Mouse (Mus musculus): ENCODE measurements around the gene Ackr2. TPM values are rescaled to one million over a fixed set of nuclear protein-coding genes. Genes with fewer than 3 reads are reported as not detected.

Gene Ackr2
- polyA plus RNA-seq, 1 experiment from 2014 or later = 0.64 TPM

DNA sequence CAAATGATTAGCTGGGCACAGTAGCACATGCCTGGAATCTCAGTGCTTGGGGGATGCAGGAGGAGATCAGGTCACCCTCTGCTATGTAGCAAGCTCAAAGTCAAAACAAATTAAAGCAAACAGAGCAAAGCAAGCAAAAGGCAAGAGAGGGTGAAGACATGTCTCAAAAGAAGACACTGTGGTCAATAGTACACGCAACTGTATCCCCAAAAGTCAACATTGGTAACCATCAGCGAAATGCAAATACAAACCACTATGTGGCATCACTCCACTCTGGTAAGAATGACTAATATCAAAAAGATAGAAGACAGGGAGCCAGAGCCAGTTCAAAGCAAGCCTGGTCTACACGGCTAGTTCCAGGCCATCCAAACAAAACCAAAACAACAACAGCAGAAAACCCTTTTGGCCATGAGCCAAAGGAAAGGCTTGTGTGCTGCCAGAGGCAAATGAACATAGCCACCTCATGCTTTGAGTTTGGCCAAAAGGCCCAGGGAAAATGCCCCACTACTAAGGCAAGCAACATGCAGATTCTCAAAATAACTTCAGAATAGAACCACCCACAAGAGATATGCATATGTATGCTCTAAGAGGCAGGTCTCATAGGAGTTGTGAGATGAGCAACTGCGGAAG, 7.5 kb downstream of the Ackr2 start:
- H3K9me3 ChIP-seq = no peaks in the 10 kb centered on the region
- ATAC-seq (ENCODE audit: extremely low read depth, insufficient number of reproducible peaks, low FRiP score, low TSS enrichment) = no peak
- WGBS = 67% methylated on average over 4 of the region's 4 CpGs
- H3K27ac ChIP-seq (replicated peaks) = no peak overlapping the region
- no peak overlapping the region for H3K4me2 ChIP-seq
- peaks cover 4% of the 10 kb centered on the region; the same call in 1 of the 2 replicates for H3K4me1 ChIP-seq
- no peak overlapping the region for H3K9ac ChIP-seq
- no peaks in the 10 kb centered on the region for H3K27me3 ChIP-seq (replicated peaks)
- no peak overlapping the region for H3K4me3 ChIP-seq
- no peaks in the 10 kb centered on the region for H3K36me3 ChIP-seq

DNA sequence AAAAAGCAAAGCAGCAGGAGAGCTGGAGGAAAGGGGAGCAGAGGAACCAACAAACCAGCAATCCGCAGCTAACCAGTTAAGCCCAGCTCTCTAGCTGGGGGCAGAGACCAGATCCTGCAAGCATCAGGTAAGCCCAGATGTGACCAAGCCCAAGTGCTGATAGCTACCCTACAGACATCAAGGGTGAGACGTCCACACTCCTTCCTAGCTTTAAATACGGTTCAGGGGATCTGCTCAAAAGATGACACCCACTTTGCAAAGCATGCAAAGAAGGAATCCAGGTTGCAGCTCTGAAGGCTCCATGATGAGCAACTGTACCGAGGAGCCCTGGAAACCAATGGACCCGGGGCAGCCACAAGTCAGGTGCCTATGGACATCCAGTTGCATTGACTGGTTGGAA, 8.3 kb downstream of the Ackr2 start:
- ATAC-seq (ENCODE audit: extremely low read depth, insufficient number of reproducible peaks, low FRiP score, low TSS enrichment) = no peak
- Histone ChIP-seq H3K36me3 (no peaks in the 10 kb centered on the region), H3K4me2 (no peak overlapping the region), H3K27ac (replicated peaks) (no peak overlapping the region), H3K4me1 (peaks cover 4% of the 10 kb centered on the region; the same call in 1 of the 2 replicates), H3K4me3 (no peak overlapping the region), H3K9me3 (no peaks in the 10 kb centered on the region), H3K27me3 (replicated peaks) (no peaks in the 10 kb centered on the region), H3K9ac (peak overlapping the region; percentile 16; the same call in 1 of the 2 replicates)
- WGBS = 74% methylated on average over 5 of the region's 5 CpGs

DNA sequence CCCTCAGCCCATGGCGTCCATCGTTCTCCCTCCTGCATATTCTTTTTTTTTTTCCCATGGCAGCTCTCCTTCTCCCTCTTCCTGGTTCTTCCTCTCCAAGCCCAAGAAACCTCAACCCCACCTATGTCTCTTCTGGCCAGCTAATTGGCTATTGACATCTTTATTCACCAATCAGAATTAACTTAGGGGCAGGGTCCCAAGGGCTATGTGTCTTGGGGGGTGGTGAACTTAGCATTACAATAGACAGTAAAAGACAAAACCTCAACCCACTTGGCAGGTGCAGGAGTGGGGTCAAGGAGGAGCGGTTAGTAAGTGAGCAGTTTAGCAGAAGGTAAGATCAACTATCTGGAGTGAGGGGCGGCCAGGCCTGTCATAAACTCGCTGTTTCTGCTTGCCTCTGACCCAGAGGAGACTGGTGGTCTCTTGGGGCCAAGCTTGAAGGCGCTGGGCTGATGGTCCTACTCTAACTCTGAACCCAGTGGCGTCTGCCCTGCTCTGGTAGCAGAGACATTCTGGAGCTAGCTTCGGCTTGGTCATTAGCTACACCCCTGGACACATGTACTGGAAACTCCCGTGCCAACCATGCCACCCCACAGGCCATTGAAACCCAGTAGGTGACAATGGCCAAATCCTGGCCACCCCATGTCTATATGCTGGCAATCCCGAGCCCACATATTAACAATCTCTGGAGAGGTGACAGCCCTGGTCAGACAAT, 9.4 kb downstream of the Ackr2 start:
- ATAC-seq (ENCODE audit: extremely low read depth, insufficient number of reproducible peaks, low FRiP score, low TSS enrichment) = no peak
- Histone ChIP-seq H3K9ac (no peak overlapping the region), H3K27ac (replicated peaks) (no peak overlapping the region), H3K27me3 (replicated peaks) (no peaks in the 10 kb centered on the region; the same call in 1 of the 2 replicates), H3K4me2 (no peak overlapping the region), H3K4me1 (peaks cover 4% of the 10 kb centered on the region; the same call in 1 of the 2 replicates), H3K4me3 (no peak overlapping the region), H3K36me3 (no peaks in the 10 kb centered on the region), H3K9me3 (no peaks in the 10 kb centered on the region)
- 72% methylated on average over 10 of the region's 10 CpGs for WGBS

DNA sequence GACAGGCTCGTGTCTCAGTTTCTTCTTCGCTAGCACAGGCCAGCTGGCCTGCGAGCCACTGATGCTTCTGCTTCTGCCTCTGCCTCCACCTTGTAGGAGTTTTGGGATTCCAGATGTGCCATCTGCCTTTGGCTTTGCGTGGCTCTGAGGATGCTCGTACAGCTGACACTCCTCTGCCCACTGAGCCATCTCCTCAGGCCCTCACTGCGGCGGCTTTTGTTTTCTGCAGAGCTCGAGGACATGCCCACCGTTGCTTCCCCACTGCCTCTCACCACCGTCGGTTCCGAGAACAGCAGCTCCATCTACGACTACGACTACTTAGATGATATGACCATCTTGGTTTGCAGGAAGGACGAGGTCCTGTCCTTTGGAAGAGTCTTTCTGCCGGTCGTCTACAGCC, 10.2 kb downstream of the Ackr2 start:
- Histone ChIP-seq H3K4me3 (no peak overlapping the region), H3K36me3 (no peaks in the 10 kb centered on the region), H3K9ac (no peak overlapping the region), H3K4me2 (no peak overlapping the region), H3K9me3 (no peaks in the 10 kb centered on the region), H3K27me3 (replicated peaks) (no peaks in the 10 kb centered on the region; the same call in 1 of the 2 replicates), H3K4me1 (peaks cover 4% of the 10 kb centered on the region; the same call in 1 of the 2 replicates), H3K27ac (replicated peaks) (no peak overlapping the region)
- WGBS = 85% methylated on average over 17 of the region's 17 CpGs
- no peak for ATAC-seq (ENCODE audit: extremely low read depth, insufficient number of reproducible peaks, low FRiP score, low TSS enrichment)

DNA sequence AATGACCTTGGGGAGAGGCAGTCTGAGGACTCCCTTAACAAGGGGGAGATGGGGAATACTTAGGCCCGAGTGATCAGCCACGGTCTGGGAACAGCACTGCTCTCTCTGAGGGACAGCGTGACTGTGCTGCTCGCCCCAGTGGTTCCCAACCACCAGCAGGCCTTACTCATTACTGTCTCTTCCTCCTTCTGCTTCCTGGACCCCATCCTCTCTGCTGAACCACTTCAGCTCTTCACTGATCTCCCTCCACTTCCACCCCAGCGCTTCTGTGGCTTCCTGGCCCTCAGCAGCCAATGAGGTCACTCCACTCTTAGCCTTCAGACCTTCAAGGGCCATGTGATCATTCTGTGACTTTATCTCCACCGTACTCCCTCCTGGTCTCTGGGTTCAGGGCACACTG, 11.5 kb downstream of the Ackr2 start:
- Histone ChIP-seq H3K4me3 (no peak overlapping the region), H3K4me1 (peaks cover 4% of the 10 kb centered on the region; the same call in 1 of the 2 replicates), H3K9ac (no peak overlapping the region), H3K4me2 (no peak overlapping the region), H3K27ac (replicated peaks) (no peak overlapping the region), H3K9me3 (no peaks in the 10 kb centered on the region), H3K36me3 (no peaks in the 10 kb centered on the region), H3K27me3 (replicated peaks) (no peaks in the 10 kb centered on the region; the same call in 1 of the 2 replicates)
- WGBS = 64% methylated on average over 6 of the region's 6 CpGs
- ATAC-seq (ENCODE audit: extremely low read depth, insufficient number of reproducible peaks, low FRiP score, low TSS enrichment) = no peak

DNA sequence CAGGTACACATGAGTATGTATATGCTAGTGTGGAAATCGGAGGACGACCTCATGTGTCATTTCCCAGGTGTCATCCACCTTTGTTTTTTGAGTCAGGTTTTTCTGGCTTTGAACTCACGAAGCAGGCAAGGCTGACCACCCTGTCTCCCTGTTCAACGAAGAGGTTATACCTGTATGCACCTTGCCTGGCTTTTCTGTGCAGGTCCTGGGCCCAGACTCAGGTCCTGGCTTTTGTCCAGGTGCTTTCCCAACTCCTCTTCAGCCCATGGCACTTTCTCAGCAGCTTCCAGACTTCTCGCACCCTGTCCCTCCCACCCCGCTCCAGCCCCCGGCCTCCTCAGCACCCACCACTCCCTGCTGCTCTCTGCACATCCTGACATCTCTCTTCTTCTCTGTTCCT, 13.0 kb downstream of the Ackr2 start:
- Histone ChIP-seq H3K9me3 (no peaks in the 10 kb centered on the region), H3K4me2 (no peak overlapping the region), H3K4me3 (no peak overlapping the region), H3K9ac (no peak overlapping the region), H3K27ac (replicated peaks) (no peak overlapping the region), H3K36me3 (no peaks in the 10 kb centered on the region), H3K4me1 (no peaks in the 10 kb centered on the region), H3K27me3 (replicated peaks) (no peaks in the 10 kb centered on the region; the same call in 1 of the 2 replicates)
- ATAC-seq (ENCODE audit: extremely low read depth, insufficient number of reproducible peaks, low FRiP score, low TSS enrichment) = no peak
- WGBS = 85% methylated on average over 7 of the region's 7 CpGs

DNA sequence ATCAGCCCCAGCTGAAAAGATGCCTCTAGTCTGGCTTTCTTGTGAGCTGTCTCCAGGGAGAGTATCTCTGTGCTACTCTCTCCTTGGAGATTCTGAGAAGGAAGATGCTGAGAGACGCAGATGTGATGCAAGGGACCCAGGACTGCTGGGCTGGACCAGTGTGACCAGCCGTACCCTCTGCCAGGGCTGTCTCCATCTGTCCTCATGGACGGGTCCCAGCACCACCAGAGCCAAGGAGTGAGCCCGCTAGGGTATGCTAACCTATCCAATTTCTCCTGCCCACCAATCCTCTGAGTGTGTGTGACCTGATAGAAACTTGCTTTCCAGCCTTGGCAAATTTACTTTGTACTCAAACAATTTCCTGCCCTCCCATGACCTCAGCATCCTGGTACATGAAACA, 14.6 kb downstream of the Ackr2 start:
- H3K27me3 ChIP-seq (replicated peaks) = no peaks in the 10 kb centered on the region; the same call in 1 of the 2 replicates
- H3K9ac ChIP-seq = no peak overlapping the region
- H3K9me3 ChIP-seq = no peaks in the 10 kb centered on the region
- no peak overlapping the region for H3K4me3 ChIP-seq
- no peak overlapping the region for H3K27ac ChIP-seq (replicated peaks)
- no peak overlapping the region for H3K4me2 ChIP-seq
- no peaks in the 10 kb centered on the region for H3K36me3 ChIP-seq
- WGBS = 76% methylated on average over 4 of the region's 4 CpGs
- no peaks in the 10 kb centered on the region for H3K4me1 ChIP-seq
- ATAC-seq (ENCODE audit: extremely low read depth, insufficient number of reproducible peaks, low FRiP score, low TSS enrichment) = no peak

DNA sequence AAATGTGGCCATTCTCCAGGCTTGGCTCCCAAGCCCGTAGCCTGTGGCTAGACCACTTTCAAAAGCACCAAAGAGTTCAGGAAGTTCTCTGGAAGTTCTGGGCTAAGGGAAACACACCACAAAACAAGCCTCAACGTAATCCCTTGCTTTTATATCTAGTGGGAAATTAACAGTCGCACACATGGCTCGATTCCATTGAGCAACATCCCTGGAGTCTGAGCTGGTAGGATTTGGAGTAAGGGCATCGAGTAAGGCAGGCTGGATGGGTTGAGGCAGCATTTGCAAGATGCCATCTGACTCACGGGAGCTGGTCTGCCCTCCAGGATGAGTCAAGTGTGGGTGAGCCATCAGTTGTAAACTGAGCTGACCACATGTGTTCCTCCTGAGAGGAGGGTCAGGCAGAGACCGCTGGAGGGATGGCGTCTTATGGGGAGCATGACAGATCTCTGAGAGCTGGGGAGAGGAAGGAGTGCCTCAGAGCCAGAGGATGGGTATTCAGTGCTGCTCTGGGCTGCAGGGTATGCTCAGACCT, 16.1 kb downstream of the Ackr2 start:
- H3K27me3 ChIP-seq (replicated peaks) = no peaks in the 10 kb centered on the region; the same call in 1 of the 2 replicates
- no peaks in the 10 kb centered on the region for H3K9me3 ChIP-seq
- no peak for ATAC-seq (ENCODE audit: extremely low read depth, insufficient number of reproducible peaks, low FRiP score, low TSS enrichment)
- H3K9ac ChIP-seq = no peak overlapping the region
- H3K4me3 ChIP-seq = no peak overlapping the region
- peaks cover 3% of the 10 kb centered on the region for H3K4me1 ChIP-seq
- H3K27ac ChIP-seq (replicated peaks) = no peak overlapping the region
- 77% methylated on average over 8 of the region's 8 CpGs for WGBS
- H3K36me3 ChIP-seq = no peaks in the 10 kb centered on the region
- H3K4me2 ChIP-seq = no peak overlapping the region

DNA sequence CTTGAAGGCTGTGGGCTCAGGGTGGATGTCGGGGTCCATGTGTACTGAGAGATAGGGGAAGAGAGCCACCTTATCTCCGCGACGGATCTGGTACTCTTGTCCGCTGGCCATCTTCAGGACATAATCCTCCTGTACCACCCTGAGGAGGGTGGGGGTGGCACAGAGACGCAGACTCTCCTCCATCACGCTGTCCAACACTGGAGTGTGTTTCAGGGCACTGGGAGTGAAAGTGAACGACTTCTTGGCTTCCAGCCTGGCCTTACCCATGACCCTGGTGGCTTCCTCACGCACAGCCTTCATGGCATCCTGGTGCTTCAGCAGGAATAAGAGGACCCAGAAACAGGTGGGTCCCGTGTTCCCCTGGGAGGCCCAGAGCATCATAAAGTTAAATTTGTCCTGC, 16.9 kb downstream of the Ackr2 start:
- no peak for ATAC-seq (ENCODE audit: extremely low read depth, insufficient number of reproducible peaks, low FRiP score, low TSS enrichment)
- Histone ChIP-seq H3K27me3 (replicated peaks) (no peaks in the 10 kb centered on the region; the same call in 1 of the 2 replicates), H3K4me2 (no peak overlapping the region), H3K9me3 (no peaks in the 10 kb centered on the region), H3K36me3 (no peaks in the 10 kb centered on the region), H3K27ac (replicated peaks) (no peak overlapping the region), H3K4me1 (peaks cover 8% of the 10 kb centered on the region), H3K9ac (no peak overlapping the region), H3K4me3 (no peak overlapping the region)
- WGBS = 85% methylated on average over 10 of the region's 10 CpGs

DNA sequence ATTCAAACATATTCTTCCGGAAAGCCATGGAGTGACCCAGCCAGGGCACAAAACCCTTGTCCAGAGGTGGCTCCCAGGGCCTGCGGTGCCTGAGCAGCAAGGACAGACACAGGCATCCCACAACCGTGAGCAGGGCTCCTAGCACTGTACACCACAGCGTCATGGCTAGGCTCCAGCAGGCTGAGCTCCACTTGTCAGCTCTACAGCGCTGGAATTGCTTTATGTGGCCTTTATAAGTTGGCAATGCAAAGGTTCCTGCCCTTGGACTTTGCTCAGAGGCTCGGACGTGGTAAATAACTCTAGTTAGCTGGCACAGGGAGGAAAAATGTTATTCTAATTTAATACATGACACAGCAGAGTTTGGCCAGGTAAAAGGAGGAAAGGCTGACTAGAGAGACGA, 17.9 kb downstream of the Ackr2 start, which contains the start of gene Cyp8b1:
Gene Cyp8b1, minus strand, starts transcription at position 204 of the 400 bp plus-strand sequence.
- H3K9me3 ChIP-seq = no peaks in the 10 kb centered on the region
- no peak within 1 kb of the TSS for H3K4me2 ChIP-seq
- H3K4me1 ChIP-seq = peaks cover 8% of the 10 kb centered on the region
- ATAC-seq (ENCODE audit: extremely low read depth, insufficient number of reproducible peaks, low FRiP score, low TSS enrichment) = no peak
- WGBS = 68% methylated on average over 8 of the region's 8 CpGs
- H3K9ac ChIP-seq = no peak within 1 kb of the TSS
- H3K4me3 ChIP-seq = no peak within 1 kb of the TSS
- no peaks in the 10 kb centered on the region for H3K36me3 ChIP-seq
- no peaks in the 10 kb centered on the region; the same call in 1 of the 2 replicates for H3K27me3 ChIP-seq (replicated peaks)
- H3K27ac ChIP-seq (replicated peaks) = no peak within 1 kb of the TSS

DNA sequence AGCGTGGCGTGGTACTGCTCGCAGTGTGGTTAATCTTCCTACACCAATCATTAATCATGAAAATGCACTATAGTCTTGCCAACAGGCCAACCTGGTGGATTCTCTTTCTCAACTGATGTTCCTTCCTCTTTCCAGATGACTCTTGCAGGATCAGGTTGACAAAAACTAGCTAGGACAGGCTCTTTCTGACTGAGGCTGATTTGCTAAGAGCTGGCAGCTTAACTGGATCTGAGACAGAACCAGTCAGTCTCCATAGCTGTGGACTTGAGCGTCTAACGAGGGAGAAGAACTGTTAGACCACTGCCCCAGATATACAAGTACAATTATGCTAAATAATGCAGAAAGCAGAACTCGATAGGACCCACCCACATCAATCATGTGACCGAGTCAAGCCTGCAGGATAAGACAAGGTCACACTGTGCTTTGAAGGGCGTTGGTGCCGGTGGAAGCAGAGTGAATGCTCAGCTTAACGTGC, 20.9 kb downstream of the Ackr2 start:
- H3K27ac ChIP-seq (replicated peaks) = no peak overlapping the region
- H3K4me2 ChIP-seq = no peak overlapping the region
- 0 out of 2 replicates have a peak, but pooled peaks cover 3% of the 10 kb centered on the region for H3K9me3 ChIP-seq
- H3K27me3 ChIP-seq (replicated peaks) = 0 out of 2 replicates have a peak, but pooled peaks cover 2% of the 10 kb centered on the region
- no peak overlapping the region for H3K9ac ChIP-seq
- no peaks in the 10 kb centered on the region for H3K36me3 ChIP-seq
- H3K4me1 ChIP-seq = peaks cover 8% of the 10 kb centered on the region
- ATAC-seq (ENCODE audit: extremely low read depth, insufficient number of reproducible peaks, low FRiP score, low TSS enrichment) = no peak
- 62% methylated on average over 10 of the region's 10 CpGs for WGBS
- no peak overlapping the region for H3K4me3 ChIP-seq

Data from heart, embryonic 13.5 days (tissue).